Mouse (Mus musculus): ENCODE measurements at regions not wholly inside any gene's neighbourhood (a gene's known extent, or its start where the extent isn't known, plus 50 kb on each side); places are given as distances from the start of the nearest gene placed in this dataset.

- no peak overlapping the region for H3K27ac ChIP-seq (ENCODE audit: low read length)
- no peaks in the 10 kb centered on the region for H3K4me1 ChIP-seq (ENCODE audit: control insufficient read depth, insufficient read depth, low read length)
- H3K4me3 ChIP-seq (ENCODE audit: low read length): no peak overlapping the region
- no peaks in the 10 kb centered on the region for H3K9me3 ChIP-seq (replicated peaks; ENCODE audit: control insufficient read depth, low read length)
- no peak overlapping the region for H3K9ac ChIP-seq (ENCODE audit: low read length)
- no peaks in the 10 kb centered on the region for H3K27me3 ChIP-seq (ENCODE audit: control insufficient read depth, insufficient read depth, low read length)
- H3K4me2 ChIP-seq (ENCODE audit: low read depth, low read length): no peak overlapping the region
- 77% methylated on average over 4 of the region's 4 CpGs for WGBS
- H3K36me3 ChIP-seq (ENCODE audit: control insufficient read depth, insufficient read depth): no peaks in the 10 kb centered on the region
- ATAC-seq (replicated peaks; ENCODE audit: extremely low read depth, insufficient read depth, low FRiP score): no peak
Observed at GRCm38 (mm10) chr17:51961337-51961736, 128.2 kb upstream of the Satb1 start.

GRCm38 (mm10) chr17:51956275-51956674 is 123.2 kb upstream of the Satb1 start:
- 81% methylated on average over 13 of the region's 13 CpGs for WGBS
- Histone ChIP-seq H3K4me2 (ENCODE audit: low read depth, low read length) (no peak overlapping the region), H3K36me3 (ENCODE audit: control insufficient read depth, insufficient read depth) (no peaks in the 10 kb centered on the region), H3K9ac (ENCODE audit: low read length) (no peak overlapping the region), H3K4me3 (ENCODE audit: low read length) (no peak overlapping the region), H3K27ac (ENCODE audit: low read length) (no peak overlapping the region), H3K27me3 (ENCODE audit: control insufficient read depth, insufficient read depth, low read length) (no peaks in the 10 kb centered on the region), H3K9me3 (replicated peaks; ENCODE audit: control insufficient read depth, low read length) (no peaks in the 10 kb centered on the region), H3K4me1 (ENCODE audit: control insufficient read depth, insufficient read depth, low read length) (no peaks in the 10 kb centered on the region)
- ATAC-seq (replicated peaks; ENCODE audit: extremely low read depth, insufficient read depth, low FRiP score): peak; percentile 65

DNA sequence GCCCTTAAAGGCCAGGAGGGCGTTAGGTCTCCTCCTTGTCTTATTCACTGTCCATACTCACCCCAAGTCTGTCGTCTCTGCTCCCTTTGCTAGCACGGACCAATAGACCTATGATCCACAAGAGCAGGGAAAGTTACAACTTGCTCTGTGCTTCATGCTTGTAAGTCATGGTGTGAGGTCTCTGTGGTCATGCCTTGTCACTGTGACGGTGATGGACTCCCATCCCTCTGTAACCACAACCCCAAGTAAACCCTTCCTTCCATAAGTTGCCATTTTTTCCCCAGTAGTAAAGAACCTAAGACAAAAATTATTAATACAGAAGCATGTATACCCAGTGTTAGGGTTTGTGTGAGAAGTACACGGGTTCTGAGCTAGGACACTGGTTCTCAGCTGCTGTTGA is 104.6 kb upstream of the Satb1 start:
- H3K27me3 ChIP-seq (ENCODE audit: control insufficient read depth, insufficient read depth, low read length): no peaks in the 10 kb centered on the region
- no peak for ATAC-seq (replicated peaks; ENCODE audit: extremely low read depth, insufficient read depth, low FRiP score)
- H3K9ac ChIP-seq (ENCODE audit: low read length): no peak overlapping the region
- WGBS: 72% methylated on average over 5 of the region's 5 CpGs
- no peak overlapping the region for H3K27ac ChIP-seq (ENCODE audit: low read length)
- no peak overlapping the region for H3K4me2 ChIP-seq (ENCODE audit: low read depth, low read length)
- H3K4me1 ChIP-seq (ENCODE audit: control insufficient read depth, insufficient read depth, low read length): no peaks in the 10 kb centered on the region
- H3K9me3 ChIP-seq (replicated peaks; ENCODE audit: control insufficient read depth, low read length): no peaks in the 10 kb centered on the region
- H3K4me3 ChIP-seq (ENCODE audit: low read length): no peak overlapping the region
- no peaks in the 10 kb centered on the region for H3K36me3 ChIP-seq (ENCODE audit: control insufficient read depth, insufficient read depth)

- Histone ChIP-seq H3K4me1 (ENCODE audit: control insufficient read depth, insufficient read depth, low read length) (no peaks in the 10 kb centered on the region), H3K27me3 (ENCODE audit: control insufficient read depth, insufficient read depth, low read length) (no peaks in the 10 kb centered on the region), H3K27ac (ENCODE audit: low read length) (no peak overlapping the region), H3K9ac (ENCODE audit: low read length) (no peak overlapping the region), H3K4me3 (ENCODE audit: low read length) (no peak overlapping the region), H3K4me2 (ENCODE audit: low read depth, low read length) (no peak overlapping the region), H3K36me3 (ENCODE audit: control insufficient read depth, insufficient read depth) (no peaks in the 10 kb centered on the region), H3K9me3 (replicated peaks; ENCODE audit: control insufficient read depth, low read length) (no peaks in the 10 kb centered on the region)
- 72% methylated on average over 5 of the region's 5 CpGs for WGBS
- no peak for ATAC-seq (replicated peaks; ENCODE audit: extremely low read depth, insufficient read depth, low FRiP score)
Observed at GRCm38 (mm10) chr17:51936071-51936470, 103.0 kb upstream of the Satb1 start.

GRCm38 (mm10) chr17:51926392-51926791 is 93.3 kb upstream of the Satb1 start:
- H3K27ac ChIP-seq (ENCODE audit: low read length): no peak overlapping the region
- H3K4me3 ChIP-seq (ENCODE audit: low read length): no peak overlapping the region
- no peaks in the 10 kb centered on the region for H3K36me3 ChIP-seq (ENCODE audit: control insufficient read depth, insufficient read depth)
- WGBS: 63% methylated on average over 3 of the region's 3 CpGs
- H3K4me1 ChIP-seq (ENCODE audit: control insufficient read depth, insufficient read depth, low read length): no peaks in the 10 kb centered on the region
- no peak overlapping the region for H3K4me2 ChIP-seq (ENCODE audit: low read depth, low read length)
- no peak for ATAC-seq (replicated peaks; ENCODE audit: extremely low read depth, insufficient read depth, low FRiP score)
- H3K27me3 ChIP-seq (ENCODE audit: control insufficient read depth, insufficient read depth, low read length): no peaks in the 10 kb centered on the region
- no peak overlapping the region for H3K9ac ChIP-seq (ENCODE audit: low read length)
- no peaks in the 10 kb centered on the region for H3K9me3 ChIP-seq (replicated peaks; ENCODE audit: control insufficient read depth, low read length)

DNA sequence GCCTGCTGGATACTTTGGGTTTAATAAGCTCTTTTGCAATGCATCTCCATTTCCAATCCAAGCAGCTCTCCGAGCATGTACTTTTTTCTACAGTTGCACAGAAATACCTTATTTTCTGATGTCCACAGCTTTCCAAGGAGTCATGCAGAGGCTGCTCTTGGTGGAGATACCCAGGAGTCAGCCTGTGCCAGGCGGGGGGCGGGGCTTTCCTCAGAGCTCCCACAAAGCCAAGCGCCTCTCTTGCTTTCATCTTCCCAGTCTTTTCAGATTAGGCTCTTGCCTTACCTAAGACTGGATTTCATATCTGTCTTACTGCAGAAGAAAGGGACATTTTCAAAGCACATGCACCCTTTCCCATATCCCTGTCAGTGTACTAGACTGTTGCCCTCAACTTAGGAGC is 73.9 kb upstream of the Satb1 start:
- no peak for ATAC-seq (replicated peaks; ENCODE audit: extremely low read depth, insufficient read depth, low FRiP score)

DNA sequence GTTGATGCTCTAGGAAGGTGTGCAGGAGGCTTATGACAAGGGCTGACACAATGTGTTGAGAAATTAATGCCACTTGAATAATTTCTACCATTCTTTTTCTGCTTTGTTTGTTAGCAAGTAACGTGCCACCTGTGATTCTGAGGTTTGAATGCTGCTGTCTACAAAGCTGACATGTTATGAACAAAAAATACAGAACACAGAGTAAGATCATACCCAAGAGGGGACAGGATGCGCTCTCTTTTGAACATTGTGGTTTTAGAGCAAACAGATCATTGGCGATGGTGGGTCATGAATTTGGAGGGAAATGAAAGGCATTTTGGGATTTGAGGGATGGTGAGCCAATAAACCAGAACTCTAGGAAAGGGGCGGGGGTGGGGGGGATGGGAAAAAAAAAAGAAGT is 73.3 kb upstream of the Satb1 start:
- Histone ChIP-seq H3K27me3 (ENCODE audit: control insufficient read depth, insufficient read depth, low read length) (no peaks in the 10 kb centered on the region), H3K4me2 (ENCODE audit: low read depth, low read length) (no peak overlapping the region), H3K36me3 (ENCODE audit: control insufficient read depth, insufficient read depth) (no peaks in the 10 kb centered on the region), H3K27ac (ENCODE audit: low read length) (no peak overlapping the region), H3K4me1 (ENCODE audit: control insufficient read depth, insufficient read depth, low read length) (no peaks in the 10 kb centered on the region), H3K4me3 (ENCODE audit: low read length) (no peak overlapping the region), H3K9me3 (replicated peaks; ENCODE audit: control insufficient read depth, low read length) (no peaks in the 10 kb centered on the region), H3K9ac (ENCODE audit: low read length) (no peak overlapping the region)
- 78% methylated on average over 4 of the region's 4 CpGs for WGBS
- no peak for ATAC-seq (replicated peaks; ENCODE audit: extremely low read depth, insufficient read depth, low FRiP score)

More for the DNA sequence above, 73.9 kb upstream of the Satb1 start:
- Histone ChIP-seq H3K4me3 (ENCODE audit: low read length) (no peak overlapping the region), H3K36me3 (ENCODE audit: control insufficient read depth, insufficient read depth) (no peaks in the 10 kb centered on the region), H3K9ac (ENCODE audit: low read length) (no peak overlapping the region), H3K9me3 (replicated peaks; ENCODE audit: control insufficient read depth, low read length) (no peaks in the 10 kb centered on the region), H3K4me1 (ENCODE audit: control insufficient read depth, insufficient read depth, low read length) (no peaks in the 10 kb centered on the region), H3K27me3 (ENCODE audit: control insufficient read depth, insufficient read depth, low read length) (no peaks in the 10 kb centered on the region), H3K4me2 (ENCODE audit: low read depth, low read length) (no peak overlapping the region), H3K27ac (ENCODE audit: low read length) (no peak overlapping the region)
- 75% methylated on average over 4 of the region's 4 CpGs for WGBS

DNA sequence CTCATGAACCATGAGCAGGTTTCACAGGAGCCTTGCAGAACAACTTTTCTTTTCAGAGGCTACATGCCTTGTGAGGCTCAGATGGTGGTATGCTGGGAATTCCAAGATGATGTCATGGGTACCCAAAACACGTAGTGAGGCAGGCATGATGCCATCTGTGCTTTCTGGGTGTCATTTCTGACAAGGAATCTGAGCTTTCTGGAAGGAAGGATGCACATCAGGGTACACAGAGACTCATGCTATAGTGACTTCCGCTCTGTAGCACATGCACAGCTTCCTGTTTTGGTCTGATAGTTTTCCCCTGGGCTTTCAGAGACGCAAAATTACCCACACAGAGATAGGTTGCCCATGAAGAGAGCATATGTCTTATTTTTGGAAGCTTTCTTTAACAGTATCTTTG is 70.8 kb upstream of the Satb1 start:
- Histone ChIP-seq H3K36me3 (ENCODE audit: control insufficient read depth, insufficient read depth) (no peaks in the 10 kb centered on the region), H3K4me2 (ENCODE audit: low read depth, low read length) (no peak overlapping the region), H3K27me3 (ENCODE audit: control insufficient read depth, insufficient read depth, low read length) (no peaks in the 10 kb centered on the region), H3K9ac (ENCODE audit: low read length) (no peak overlapping the region), H3K9me3 (replicated peaks; ENCODE audit: control insufficient read depth, low read length) (no peaks in the 10 kb centered on the region), H3K27ac (ENCODE audit: low read length) (no peak overlapping the region), H3K4me1 (ENCODE audit: control insufficient read depth, insufficient read depth, low read length) (no peaks in the 10 kb centered on the region), H3K4me3 (ENCODE audit: low read length) (no peak overlapping the region)
- no peak for ATAC-seq (replicated peaks; ENCODE audit: extremely low read depth, insufficient read depth, low FRiP score)
- WGBS: 49% methylated on average over 3 of the region's 3 CpGs

DNA sequence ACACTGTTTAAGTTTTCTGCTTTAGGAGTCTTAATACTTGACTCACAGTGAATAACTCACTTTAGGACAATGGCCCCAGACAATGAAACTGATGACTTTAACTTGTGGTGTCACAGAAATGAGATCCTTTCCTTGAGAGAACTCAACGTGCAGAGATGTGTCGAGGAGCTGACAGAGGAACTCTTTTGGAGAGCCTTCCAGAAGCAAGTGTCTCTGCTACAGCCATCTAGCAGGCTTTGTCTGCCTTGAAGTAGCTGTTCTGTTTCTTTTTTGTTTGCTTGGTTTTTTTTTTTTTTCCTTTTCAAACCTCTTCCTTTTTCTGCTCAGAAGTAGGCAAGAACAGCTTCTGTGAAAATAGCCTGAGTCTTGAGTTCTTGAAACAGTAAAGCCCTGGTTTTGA is 66.3 kb upstream of the Satb1 start:
- Histone ChIP-seq H3K27ac (ENCODE audit: low read length) (peak overlapping the region; percentile 40; the same call in 1 of the 2 replicates), H3K36me3 (ENCODE audit: control insufficient read depth, insufficient read depth) (no peaks in the 10 kb centered on the region), H3K9me3 (replicated peaks; ENCODE audit: control insufficient read depth, low read length) (no peaks in the 10 kb centered on the region), H3K4me1 (ENCODE audit: control insufficient read depth, insufficient read depth, low read length) (no peaks in the 10 kb centered on the region), H3K9ac (ENCODE audit: low read length) (no peak overlapping the region), H3K4me3 (ENCODE audit: low read length) (no peak overlapping the region), H3K27me3 (ENCODE audit: control insufficient read depth, insufficient read depth, low read length) (no peaks in the 10 kb centered on the region), H3K4me2 (ENCODE audit: low read depth, low read length) (no peak overlapping the region)
- no peak for ATAC-seq (replicated peaks; ENCODE audit: extremely low read depth, insufficient read depth, low FRiP score)
- 78% methylated on average over 2 of the region's 2 CpGs for WGBS

DNA sequence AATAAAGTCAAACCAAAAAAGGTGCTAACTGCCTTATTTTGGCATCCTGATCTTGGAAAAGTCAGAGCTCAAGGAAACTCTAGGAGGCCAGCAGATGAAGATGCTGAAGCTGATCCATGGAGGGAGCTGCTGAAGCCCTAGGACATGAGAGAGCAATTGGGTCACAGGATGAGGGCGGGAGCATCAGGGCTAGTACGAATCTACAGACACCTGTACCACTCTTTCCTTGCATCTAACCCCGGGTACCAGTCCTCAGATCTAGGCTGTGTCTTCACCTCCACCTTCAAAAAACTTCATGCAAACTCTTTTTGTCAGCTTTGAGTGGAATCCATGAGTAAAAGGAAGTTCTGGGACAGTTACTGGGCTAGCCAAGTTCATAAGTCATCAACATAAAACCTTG is 63.1 kb upstream of the Satb1 start:
- Histone ChIP-seq H3K9me3 (replicated peaks; ENCODE audit: control insufficient read depth, low read length) (no peaks in the 10 kb centered on the region), H3K4me3 (ENCODE audit: low read length) (no peak overlapping the region), H3K27me3 (ENCODE audit: control insufficient read depth, insufficient read depth, low read length) (no peaks in the 10 kb centered on the region), H3K4me2 (ENCODE audit: low read depth, low read length) (no peak overlapping the region), H3K36me3 (ENCODE audit: control insufficient read depth, insufficient read depth) (no peaks in the 10 kb centered on the region), H3K4me1 (ENCODE audit: control insufficient read depth, insufficient read depth, low read length) (no peaks in the 10 kb centered on the region), H3K27ac (ENCODE audit: low read length) (no peak overlapping the region), H3K9ac (ENCODE audit: low read length) (no peak overlapping the region)
- WGBS: 66% methylated on average over 3 of the region's 3 CpGs
- no peak for ATAC-seq (replicated peaks; ENCODE audit: extremely low read depth, insufficient read depth, low FRiP score)
